Mouse (Mus musculus): ENCODE results near the gene Nos1ap. TPM values are rescaled to one million over a fixed set of nuclear protein-coding genes. Genes with fewer than 3 reads are reported as not detected.
A peak's percentile ranks its signal among the peaks of the same experiment; 100 is the strongest.

Gene Nos1ap
- polyA plus RNA-seq, 1 experiment from 2014 or later, result 24.6 TPM

DNA sequence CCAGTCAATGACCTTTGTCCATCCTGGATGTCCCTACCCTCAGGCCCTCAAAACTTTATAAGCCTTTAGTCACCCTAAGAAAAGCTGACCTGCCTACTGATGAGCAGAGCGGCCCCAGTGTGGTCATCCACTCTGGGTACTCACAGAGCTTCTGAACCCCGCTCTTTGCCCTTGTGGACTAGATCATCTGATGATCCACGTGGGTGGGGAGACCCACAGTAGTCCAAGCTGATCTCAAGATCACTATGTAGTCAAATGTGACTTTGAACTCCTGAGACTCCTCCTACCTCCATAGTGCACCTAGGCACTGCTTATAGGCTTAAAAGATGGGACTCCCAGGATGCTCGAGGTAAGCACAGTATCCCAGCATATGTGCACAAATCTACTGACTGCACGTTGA is 157.4 kb downstream of the Nos1ap start:
- Histone ChIP-seq H3K27ac (ENCODE audit: low read length) (no peak overlapping the region), H3K4me1 (ENCODE audit: control insufficient read depth, insufficient read depth, low read length) (0 out of 2 replicates have a peak, but pooled peaks cover 2% of the 10 kb centered on the region), H3K36me3 (ENCODE audit: control insufficient read depth, insufficient read depth, low read length) (no peaks in the 10 kb centered on the region), H3K27me3 (ENCODE audit: control insufficient read depth, insufficient read depth, low read depth, low read length) (no peaks in the 10 kb centered on the region), H3K4me3 (ENCODE audit: low read depth, low read length) (no peak overlapping the region), H3K9ac (ENCODE audit: low read depth, low read length) (no peak overlapping the region), H3K4me2 (ENCODE audit: low read length) (no peak overlapping the region), H3K9me3 (replicated peaks; ENCODE audit: control insufficient read depth, low read length, poor library complexity, severe bottlenecking) (no peaks in the 10 kb centered on the region)
- 91% methylated on average over 5 of the region's 5 CpGs for WGBS
- ATAC-seq, result no peak

DNA sequence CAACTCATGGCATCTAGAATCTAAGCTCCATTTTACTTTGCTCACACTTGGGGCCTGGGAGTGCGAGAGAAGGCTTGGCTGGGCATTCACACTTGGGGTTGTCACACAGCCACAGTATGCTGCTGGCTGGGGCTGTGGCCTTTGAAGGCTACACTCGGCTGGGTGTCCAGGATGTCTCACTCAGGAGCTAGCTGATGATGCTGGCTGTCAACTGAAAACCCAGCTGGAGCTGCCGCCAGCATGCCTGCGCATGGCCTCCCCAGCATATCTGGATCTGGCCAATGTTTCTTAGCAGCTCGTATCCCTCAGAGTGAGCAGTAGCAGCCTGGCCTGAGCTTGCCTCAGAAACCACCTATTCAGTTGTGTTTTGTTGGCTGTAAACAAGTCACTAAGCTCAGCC is 158.3 kb downstream of the Nos1ap start:
- 71% methylated on average over 5 of the region's 5 CpGs for WGBS
- H3K36me3 ChIP-seq (ENCODE audit: control insufficient read depth, insufficient read depth, low read length), result no peaks in the 10 kb centered on the region
- H3K4me2 ChIP-seq (ENCODE audit: low read length), result no peak overlapping the region
- no peaks in the 10 kb centered on the region for H3K9me3 ChIP-seq (replicated peaks; ENCODE audit: control insufficient read depth, low read length, poor library complexity, severe bottlenecking)
- 0 out of 2 replicates have a peak, but pooled peaks cover 2% of the 10 kb centered on the region for H3K4me1 ChIP-seq (ENCODE audit: control insufficient read depth, insufficient read depth, low read length)
- H3K27ac ChIP-seq (ENCODE audit: low read length), result no peak overlapping the region
- ATAC-seq, result no peak
- H3K27me3 ChIP-seq (ENCODE audit: control insufficient read depth, insufficient read depth, low read depth, low read length), result no peaks in the 10 kb centered on the region
- no peak overlapping the region for H3K4me3 ChIP-seq (ENCODE audit: low read depth, low read length)
- H3K9ac ChIP-seq (ENCODE audit: low read depth, low read length), result no peak overlapping the region

DNA sequence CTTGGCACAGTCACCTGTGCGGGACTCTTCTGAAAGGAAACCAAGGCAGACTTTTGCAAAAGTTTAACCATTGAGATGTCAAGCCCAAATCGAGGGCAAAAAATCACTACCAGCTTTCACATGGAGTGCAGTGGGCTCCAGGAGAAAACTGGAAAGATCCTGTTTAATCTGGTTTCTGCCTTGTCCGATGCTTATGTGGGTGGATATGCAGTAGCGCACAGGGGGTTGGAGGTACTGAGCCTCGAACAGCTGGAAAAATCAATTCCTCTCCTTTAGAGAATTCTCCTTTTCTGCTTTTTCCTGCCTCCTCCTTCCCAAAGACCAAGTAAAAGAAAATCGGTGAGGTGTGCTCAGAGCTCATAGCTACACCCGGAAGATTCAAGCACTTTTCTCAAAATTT is 159.0 kb downstream of the Nos1ap start:
- no peaks in the 10 kb centered on the region for H3K36me3 ChIP-seq (ENCODE audit: control insufficient read depth, insufficient read depth, low read length)
- H3K9me3 ChIP-seq (replicated peaks; ENCODE audit: control insufficient read depth, low read length, poor library complexity, severe bottlenecking), result no peaks in the 10 kb centered on the region
- no peak overlapping the region for H3K9ac ChIP-seq (ENCODE audit: low read depth, low read length)
- ATAC-seq, result no peak
- H3K4me2 ChIP-seq (ENCODE audit: low read length), result no peak overlapping the region
- WGBS, result 89% methylated on average over 7 of the region's 7 CpGs
- H3K4me3 ChIP-seq (ENCODE audit: low read depth, low read length), result no peak overlapping the region
- no peaks in the 10 kb centered on the region for H3K27me3 ChIP-seq (ENCODE audit: control insufficient read depth, insufficient read depth, low read depth, low read length)
- no peak overlapping the region for H3K27ac ChIP-seq (ENCODE audit: low read length)
- 0 out of 2 replicates have a peak, but pooled peaks cover 2% of the 10 kb centered on the region for H3K4me1 ChIP-seq (ENCODE audit: control insufficient read depth, insufficient read depth, low read length)

DNA sequence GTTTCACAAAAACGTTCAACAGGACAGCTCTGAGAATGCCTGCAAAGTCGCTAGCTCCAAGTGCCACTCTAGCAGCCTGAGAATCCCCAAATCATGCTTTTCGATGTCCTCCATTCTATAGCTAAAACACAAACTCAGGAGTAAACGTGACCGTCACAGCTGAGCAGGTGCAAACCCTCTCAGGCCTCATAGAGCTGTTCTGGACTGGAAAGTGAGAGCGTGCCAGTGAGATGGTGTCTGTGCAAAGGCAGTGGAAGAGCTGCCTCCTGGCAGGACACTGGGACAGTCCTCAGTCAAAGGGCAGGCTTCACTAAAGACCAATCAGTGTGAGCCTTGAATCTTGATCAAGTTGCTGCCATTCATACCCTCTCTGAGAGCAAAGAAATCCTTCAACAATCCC is 160.0 kb downstream of the Nos1ap start:
- Histone ChIP-seq H3K4me3 (ENCODE audit: low read depth, low read length) (no peak overlapping the region), H3K9ac (ENCODE audit: low read depth, low read length) (no peak overlapping the region), H3K4me1 (ENCODE audit: control insufficient read depth, insufficient read depth, low read length) (peaks cover 5% of the 10 kb centered on the region), H3K9me3 (replicated peaks; ENCODE audit: control insufficient read depth, low read length, poor library complexity, severe bottlenecking) (no peaks in the 10 kb centered on the region), H3K36me3 (ENCODE audit: control insufficient read depth, insufficient read depth, low read length) (no peaks in the 10 kb centered on the region), H3K27me3 (ENCODE audit: control insufficient read depth, insufficient read depth, low read depth, low read length) (no peaks in the 10 kb centered on the region), H3K4me2 (ENCODE audit: low read length) (no peak overlapping the region), H3K27ac (ENCODE audit: low read length) (no peak overlapping the region)
- 73% methylated on average over 6 of the region's 6 CpGs for WGBS
- ATAC-seq, result no peak

DNA sequence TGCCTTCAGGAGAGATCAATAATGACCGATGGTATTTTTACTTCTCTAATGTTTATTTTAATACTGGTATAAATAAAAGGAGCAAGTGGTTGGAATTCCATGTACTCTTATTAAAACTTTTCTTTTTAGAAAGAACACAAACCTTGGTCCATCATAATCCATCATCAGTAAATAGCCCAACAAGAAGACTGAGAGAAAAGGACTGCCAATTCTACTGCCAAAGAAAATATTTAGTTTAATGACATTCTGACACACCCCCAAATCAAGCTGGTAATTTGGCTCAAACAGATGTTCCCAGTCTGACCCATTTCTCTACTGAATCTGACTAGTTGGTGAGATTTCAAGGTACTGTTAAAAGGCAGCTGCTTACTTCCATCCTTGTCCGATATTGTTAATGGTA is 161.5 kb downstream of the Nos1ap start:
- Histone ChIP-seq H3K4me3 (ENCODE audit: low read depth, low read length) (no peak overlapping the region), H3K9ac (ENCODE audit: low read depth, low read length) (no peak overlapping the region), H3K4me1 (ENCODE audit: control insufficient read depth, insufficient read depth, low read length) (peaks cover 16% of the 10 kb centered on the region), H3K9me3 (replicated peaks; ENCODE audit: control insufficient read depth, low read length, poor library complexity, severe bottlenecking) (no peaks in the 10 kb centered on the region), H3K27me3 (ENCODE audit: control insufficient read depth, insufficient read depth, low read depth, low read length) (no peaks in the 10 kb centered on the region), H3K36me3 (ENCODE audit: control insufficient read depth, insufficient read depth, low read length) (no peaks in the 10 kb centered on the region), H3K27ac (ENCODE audit: low read length) (no peak overlapping the region), H3K4me2 (ENCODE audit: low read length) (no peak overlapping the region)
- 90% methylated on average over 2 of the region's 2 CpGs for WGBS
- no peak for ATAC-seq

DNA sequence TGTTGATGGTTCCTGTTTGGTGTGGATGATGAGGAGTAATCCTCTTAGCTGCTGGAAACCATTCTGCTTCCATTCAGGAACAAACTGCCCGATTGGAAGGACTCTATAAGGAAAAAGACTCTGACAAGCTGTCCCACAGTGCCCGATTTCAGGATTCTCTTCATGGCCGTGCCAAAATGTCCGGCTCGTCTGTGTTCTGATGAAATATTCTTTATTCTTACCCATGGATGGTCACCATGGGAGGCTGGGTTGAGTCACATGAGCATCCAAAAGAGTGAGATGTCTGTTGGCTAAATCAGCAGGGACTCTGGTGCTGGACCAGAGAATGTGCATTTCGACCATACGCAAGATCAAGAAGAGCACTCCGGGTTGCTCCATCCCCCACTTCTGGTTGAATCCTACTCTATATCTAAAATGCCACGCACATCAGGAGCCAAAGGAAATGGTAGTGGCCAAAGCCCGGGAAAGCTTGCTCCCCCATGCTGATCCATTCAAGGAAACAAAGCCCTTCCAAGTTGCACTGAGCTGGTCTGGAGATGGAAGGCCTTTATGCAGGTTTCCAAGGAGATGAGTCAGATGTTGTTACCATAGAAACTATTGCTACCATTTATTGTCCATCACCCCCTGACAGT is 165.3 kb downstream of the Nos1ap start:
- Histone ChIP-seq H3K9ac (ENCODE audit: low read depth, low read length) (no peak overlapping the region), H3K9me3 (replicated peaks; ENCODE audit: control insufficient read depth, low read length, poor library complexity, severe bottlenecking) (no peaks in the 10 kb centered on the region), H3K27ac (ENCODE audit: low read length) (peak overlapping the region; percentile 60), H3K4me2 (ENCODE audit: low read length) (peak overlapping the region; percentile 21; the same call in 1 of the 2 replicates), H3K27me3 (ENCODE audit: control insufficient read depth, insufficient read depth, low read depth, low read length) (no peaks in the 10 kb centered on the region), H3K36me3 (ENCODE audit: control insufficient read depth, insufficient read depth, low read length) (no peaks in the 10 kb centered on the region), H3K4me1 (ENCODE audit: control insufficient read depth, insufficient read depth, low read length) (peaks cover 14% of the 10 kb centered on the region), H3K4me3 (ENCODE audit: low read depth, low read length) (no peak overlapping the region)
- 16% methylated on average over 10 of the region's 10 CpGs for WGBS
- ATAC-seq, result peak; percentile 88

DNA sequence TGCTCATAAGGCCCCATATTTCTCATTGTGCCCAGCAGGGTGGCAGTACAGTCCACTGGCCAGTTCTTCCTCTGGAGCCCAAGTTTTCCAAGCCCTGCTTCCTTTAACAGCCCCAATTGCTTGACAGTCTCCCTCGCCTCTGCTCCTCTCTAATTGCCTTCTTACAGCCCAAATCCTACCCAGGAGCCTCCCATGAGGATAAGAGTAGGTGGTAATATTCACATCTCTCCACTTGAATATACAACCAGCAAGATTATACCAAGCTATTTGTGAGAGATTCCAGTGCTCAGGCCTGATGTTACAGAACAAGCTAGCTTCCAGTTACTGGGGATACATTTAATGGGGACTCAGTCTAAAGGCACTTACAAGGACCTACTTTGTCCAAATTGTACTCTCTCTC is 166.6 kb downstream of the Nos1ap start:
- Histone ChIP-seq H3K4me1 (ENCODE audit: control insufficient read depth, insufficient read depth, low read length) (peaks cover 14% of the 10 kb centered on the region), H3K9me3 (replicated peaks; ENCODE audit: control insufficient read depth, low read length, poor library complexity, severe bottlenecking) (no peaks in the 10 kb centered on the region), H3K4me3 (ENCODE audit: low read depth, low read length) (no peak overlapping the region), H3K9ac (ENCODE audit: low read depth, low read length) (no peak overlapping the region), H3K4me2 (ENCODE audit: low read length) (no peak overlapping the region), H3K27me3 (ENCODE audit: control insufficient read depth, insufficient read depth, low read depth, low read length) (no peaks in the 10 kb centered on the region), H3K27ac (ENCODE audit: low read length) (no peak overlapping the region), H3K36me3 (ENCODE audit: control insufficient read depth, insufficient read depth, low read length) (no peaks in the 10 kb centered on the region)
- no peak for ATAC-seq
- 71% methylated on average over 1 of the region's 1 CpGs for WGBS

DNA sequence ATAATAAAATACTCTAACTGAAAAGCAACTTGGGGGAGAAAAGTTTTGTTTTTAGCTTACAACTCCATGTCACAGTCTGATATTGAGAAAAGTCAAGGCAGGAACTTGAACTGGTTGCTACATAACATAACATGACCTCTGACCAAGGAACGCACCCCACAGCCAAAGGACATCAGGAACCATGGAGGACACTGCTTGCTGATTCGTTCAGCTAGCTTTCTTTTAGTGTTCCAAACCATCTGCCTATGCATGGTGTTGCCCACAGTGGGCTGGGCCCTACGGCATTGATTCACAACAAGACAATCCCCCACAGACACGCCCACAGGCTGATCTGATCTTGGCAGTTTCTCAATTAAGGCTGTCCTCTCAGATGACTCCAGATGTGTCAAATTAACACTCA is 167.5 kb downstream of the Nos1ap start:
- H3K9me3 ChIP-seq (replicated peaks; ENCODE audit: control insufficient read depth, low read length, poor library complexity, severe bottlenecking), result no peaks in the 10 kb centered on the region
- H3K36me3 ChIP-seq (ENCODE audit: control insufficient read depth, insufficient read depth, low read length), result no peaks in the 10 kb centered on the region
- no peak overlapping the region for H3K4me2 ChIP-seq (ENCODE audit: low read length)
- H3K4me1 ChIP-seq (ENCODE audit: control insufficient read depth, insufficient read depth, low read length), result peaks cover 14% of the 10 kb centered on the region
- no peak for ATAC-seq
- H3K9ac ChIP-seq (ENCODE audit: low read depth, low read length), result no peak overlapping the region
- WGBS, result 81% methylated on average over 4 of the region's 4 CpGs
- H3K4me3 ChIP-seq (ENCODE audit: low read depth, low read length), result no peak overlapping the region
- H3K27me3 ChIP-seq (ENCODE audit: control insufficient read depth, insufficient read depth, low read depth, low read length), result no peaks in the 10 kb centered on the region
- H3K27ac ChIP-seq (ENCODE audit: low read length), result no peak overlapping the region

DNA sequence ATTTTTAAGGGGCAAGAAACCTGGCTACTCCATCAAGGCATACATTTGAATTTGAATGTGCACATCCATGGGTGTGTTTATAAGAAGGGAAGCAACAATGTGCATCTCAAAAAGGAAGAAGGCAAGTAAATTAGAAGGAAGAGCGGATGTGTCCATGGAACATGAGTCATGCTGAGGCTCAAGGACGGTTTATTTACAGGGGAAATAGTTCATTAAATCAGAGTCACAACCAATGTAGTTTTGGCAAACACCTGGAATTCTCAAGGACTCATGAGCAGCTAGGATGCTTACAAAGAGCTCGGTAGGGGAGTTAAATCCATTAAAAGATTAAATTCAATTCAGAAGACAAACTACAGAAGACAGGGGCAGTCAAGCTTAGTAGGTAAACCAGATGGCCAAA is 169.7 kb downstream of the Nos1ap start:
- no peak overlapping the region for H3K27ac ChIP-seq (ENCODE audit: low read length)
- H3K4me3 ChIP-seq (ENCODE audit: low read depth, low read length), result no peak overlapping the region
- peaks cover 14% of the 10 kb centered on the region for H3K4me1 ChIP-seq (ENCODE audit: control insufficient read depth, insufficient read depth, low read length)
- no peaks in the 10 kb centered on the region for H3K27me3 ChIP-seq (ENCODE audit: control insufficient read depth, insufficient read depth, low read depth, low read length)
- no peaks in the 10 kb centered on the region for H3K36me3 ChIP-seq (ENCODE audit: control insufficient read depth, insufficient read depth, low read length)
- ATAC-seq, result no peak
- WGBS, result 78% methylated on average over 3 of the region's 3 CpGs
- H3K9ac ChIP-seq (ENCODE audit: low read depth, low read length), result no peak overlapping the region
- H3K9me3 ChIP-seq (replicated peaks; ENCODE audit: control insufficient read depth, low read length, poor library complexity, severe bottlenecking), result no peaks in the 10 kb centered on the region
- H3K4me2 ChIP-seq (ENCODE audit: low read length), result no peak overlapping the region

Data from midbrain, embryonic 16.5 days (tissue).